Mouse (Mus musculus): ENCODE results near the gene Spats2.

- TF ChIP-seq POLR2A (IDR thresholded peaks at IDR 0.05; ENCODE audit: low read depth, low read length) (no peak), CTCF (IDR thresholded peaks at IDR 0.05; ENCODE audit: borderline replicate concordance, insufficient read depth, low read length) (no peak)
Observed at GRCm38 (mm10) chr15:99116539-99116938, 9.2 kb upstream of the Spats2 start.
